Mouse (Mus musculus): ENCODE results near the gene Trabd. TPM values are rescaled to one million over a fixed set of nuclear protein-coding genes. Genes with fewer than 3 reads are reported as not detected.

Trabd gene
- total RNA-seq, 2 experiments from 2014 or later, result 5.4 to 10.4 TPM

DNA sequence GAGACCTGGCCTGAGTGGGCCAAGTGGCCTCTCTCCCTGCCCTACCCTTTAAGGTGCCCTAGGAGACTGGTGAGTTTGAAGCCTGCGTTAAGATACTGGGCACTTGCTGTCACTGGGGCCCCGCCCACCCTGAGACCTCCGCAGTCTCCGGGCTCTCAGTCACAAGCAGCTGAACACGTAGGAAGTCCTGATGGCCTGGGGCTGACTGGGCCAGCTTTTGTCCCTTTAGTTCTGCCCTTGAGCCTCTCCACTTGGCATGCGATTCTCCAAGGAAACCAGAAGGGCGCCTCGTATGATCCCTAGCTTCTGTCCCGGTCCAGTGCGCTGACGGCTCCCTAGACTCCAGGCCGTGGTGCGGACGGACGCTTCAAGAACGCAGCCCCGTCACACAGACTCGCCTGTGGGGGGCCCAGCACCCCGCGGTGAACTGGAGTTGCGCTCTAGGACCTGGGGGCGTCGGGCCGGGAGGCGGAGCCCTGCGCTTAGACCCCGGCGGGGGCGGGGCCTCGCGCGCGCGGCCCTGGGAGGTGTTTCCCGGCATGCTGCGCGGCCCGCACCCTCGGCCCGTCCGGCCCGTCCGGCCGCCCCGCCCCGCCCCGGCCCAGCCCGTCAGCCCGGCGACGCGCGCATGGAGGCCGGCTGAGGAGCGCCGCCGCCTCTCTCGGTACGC lies 689 bp downstream of the Trabd start:
- peak; percentile 73 for ATAC-seq (replicated peaks; ENCODE audit: low FRiP score, poor library complexity, severe bottlenecking)

DNA sequence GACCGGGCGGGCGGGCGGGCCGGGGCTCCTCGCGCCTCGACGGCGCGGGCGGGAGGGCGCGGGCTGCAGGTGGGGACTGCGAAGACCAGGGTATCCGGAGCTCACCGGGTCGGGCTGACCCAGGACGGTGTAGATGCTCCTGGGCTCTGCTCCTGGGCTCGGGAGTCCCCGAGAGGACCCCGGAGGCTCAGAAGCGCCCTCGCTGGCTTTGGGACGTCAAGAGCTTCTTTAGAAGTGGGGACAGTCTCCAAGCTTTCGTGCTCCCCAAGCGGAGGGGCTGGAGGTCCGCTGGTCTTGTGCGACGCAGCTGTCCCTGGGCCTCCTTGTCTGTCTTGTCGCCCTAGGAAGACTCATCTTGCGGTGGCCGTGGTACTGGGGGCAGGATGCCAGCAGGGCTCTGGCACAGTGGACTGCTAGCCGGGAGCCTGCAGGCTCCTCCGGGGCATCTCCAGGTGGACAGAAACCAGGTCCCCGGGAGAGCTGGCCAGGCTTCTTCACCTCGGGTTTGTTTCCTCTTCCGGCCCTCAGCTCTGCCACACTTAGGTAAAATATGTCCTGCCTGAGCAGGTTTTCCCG lies 1.3 kb downstream of the Trabd start:
- ATAC-seq (replicated peaks; ENCODE audit: low FRiP score, poor library complexity, severe bottlenecking), result peak; percentile 30; the same call in 1 of the 2 replicates

DNA sequence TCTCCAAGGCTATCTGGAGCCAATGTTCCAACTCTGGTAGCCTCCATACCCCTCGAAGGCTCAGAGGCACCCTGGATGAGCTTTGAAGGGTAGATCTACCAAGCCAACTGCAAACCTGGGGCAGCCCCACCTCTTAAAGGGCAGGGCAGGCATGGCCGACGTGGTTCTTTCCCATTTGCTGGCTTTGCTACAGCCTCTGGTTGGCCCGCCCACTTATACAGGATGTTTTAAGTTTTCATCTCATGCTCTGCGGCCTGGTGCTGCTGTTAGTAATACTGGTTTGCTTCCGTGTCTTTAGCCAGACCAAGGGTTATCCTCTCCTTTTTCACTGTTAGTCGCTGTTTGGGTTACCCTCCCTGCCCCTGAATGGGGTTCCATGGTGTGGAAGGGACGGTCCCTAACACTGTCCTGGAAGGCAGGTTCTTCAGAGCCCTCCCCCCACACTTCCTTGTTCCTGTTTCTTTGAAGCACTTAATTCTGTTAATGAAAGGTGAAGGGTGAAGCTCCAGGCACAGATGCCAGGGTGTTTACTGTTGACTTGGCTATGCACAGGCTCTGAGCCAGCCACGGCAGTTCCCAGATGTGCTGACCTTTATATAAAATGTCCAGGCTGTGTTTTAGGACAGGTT lies 3.4 kb downstream of the Trabd start:
- peak; percentile 75 for ATAC-seq (replicated peaks; ENCODE audit: low FRiP score, poor library complexity, severe bottlenecking)

DNA sequence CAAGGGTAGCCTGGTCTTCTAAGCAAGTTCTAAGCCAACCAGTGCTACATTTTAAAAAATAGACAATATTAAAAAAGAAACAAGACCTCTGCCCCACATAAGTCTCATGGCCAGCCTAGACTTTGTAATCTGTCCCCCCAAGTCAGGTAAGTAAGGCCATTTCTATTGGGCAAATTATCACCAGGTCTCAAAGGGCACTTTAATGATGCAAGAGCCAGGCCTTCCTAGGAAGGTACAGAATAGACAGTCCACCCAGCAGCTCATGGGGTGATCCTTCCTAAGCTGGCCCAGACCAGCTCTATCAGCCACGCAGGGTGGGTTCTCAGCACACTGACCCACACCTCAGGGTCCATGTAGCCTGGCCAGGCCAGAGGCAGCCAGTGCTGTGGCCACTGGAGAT lies 9.0 kb downstream of the Trabd start:
- ATAC-seq (replicated peaks; ENCODE audit: low FRiP score, poor library complexity, severe bottlenecking), result no peak

- ATAC-seq (replicated peaks; ENCODE audit: low FRiP score, poor library complexity, severe bottlenecking), result no peak
Observed at GRCm38 (mm10) chr15:89084826-89085225, 9.9 kb downstream of the Trabd start.

DNA sequence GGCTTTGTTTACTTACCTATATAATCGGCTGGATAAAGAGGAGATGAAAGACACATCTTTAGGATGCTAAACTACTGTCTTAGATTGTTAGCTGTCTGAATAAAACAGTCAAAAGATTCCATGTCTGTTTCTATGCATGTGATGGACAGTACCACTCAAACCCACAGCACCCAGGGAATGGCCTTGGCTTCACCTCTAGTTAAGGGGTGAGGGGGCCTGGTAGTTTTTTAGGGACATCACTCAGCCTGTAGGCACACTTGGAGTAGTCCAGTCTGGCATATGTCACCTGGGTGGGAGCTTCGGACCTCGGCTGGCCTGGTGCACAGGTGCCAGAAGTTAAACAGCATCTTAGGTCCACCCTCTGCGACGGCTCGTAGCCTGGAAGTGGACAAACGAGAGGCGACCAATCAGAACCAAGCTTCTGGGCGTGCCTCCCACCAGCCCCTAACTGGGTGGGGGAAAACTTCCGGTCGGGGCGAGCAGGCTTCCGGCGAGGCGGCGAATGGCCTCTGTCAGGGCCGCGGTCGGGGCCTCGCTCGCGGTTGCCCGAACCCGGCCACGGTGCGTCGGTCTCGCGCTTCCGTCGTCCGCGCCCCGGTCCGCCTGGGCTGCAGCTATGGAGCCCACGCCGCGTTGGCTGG lies 13.8 kb downstream of the Trabd start, which contains the start of gene Selenoo:
Gene Selenoo, plus strand, starts transcription at position 478 of the 641 bp plus-strand sequence.
- ATAC-seq (replicated peaks; ENCODE audit: low FRiP score, poor library complexity, severe bottlenecking), result peak; percentile 96

DNA sequence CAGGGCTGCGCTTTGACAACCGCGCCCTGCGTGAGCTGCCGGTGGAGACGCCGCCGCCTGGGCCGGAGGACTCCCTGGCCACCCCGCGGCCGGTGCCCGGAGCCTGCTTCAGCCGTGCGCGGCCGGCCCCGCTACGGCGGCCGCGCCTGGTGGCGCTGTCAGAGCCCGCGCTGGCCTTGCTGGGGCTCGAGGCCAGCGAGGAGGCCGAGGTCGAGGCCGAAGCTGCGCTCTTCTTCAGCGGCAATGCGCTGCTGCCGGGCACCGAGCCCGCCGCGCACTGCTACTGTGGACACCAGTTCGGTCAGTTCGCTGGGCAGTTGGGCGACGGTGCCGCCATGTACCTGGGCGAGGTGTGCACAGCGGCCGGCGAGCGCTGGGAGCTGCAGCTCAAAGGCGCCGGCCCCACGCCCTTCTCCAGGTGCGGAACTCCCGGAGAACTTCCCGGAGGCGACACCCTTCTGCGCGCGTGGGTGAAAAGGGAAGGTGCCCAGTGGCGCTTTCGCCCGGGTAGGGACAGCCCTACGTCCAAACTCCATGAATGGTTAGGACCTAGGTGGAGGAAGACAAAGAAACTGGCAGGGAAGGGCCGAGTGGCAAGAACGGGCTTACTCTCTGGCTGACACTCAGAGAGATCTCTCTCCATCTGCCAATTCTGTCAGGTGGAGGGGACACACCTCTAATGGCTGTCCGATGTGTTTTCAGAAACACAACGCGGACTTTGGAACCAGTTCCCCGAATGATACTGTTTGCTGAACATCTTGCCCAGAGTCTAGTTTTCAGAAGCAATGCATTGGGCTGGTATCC lies 14.5 kb downstream of the Trabd start:
- ATAC-seq (replicated peaks; ENCODE audit: low FRiP score, poor library complexity, severe bottlenecking), result peak; percentile 51

DNA sequence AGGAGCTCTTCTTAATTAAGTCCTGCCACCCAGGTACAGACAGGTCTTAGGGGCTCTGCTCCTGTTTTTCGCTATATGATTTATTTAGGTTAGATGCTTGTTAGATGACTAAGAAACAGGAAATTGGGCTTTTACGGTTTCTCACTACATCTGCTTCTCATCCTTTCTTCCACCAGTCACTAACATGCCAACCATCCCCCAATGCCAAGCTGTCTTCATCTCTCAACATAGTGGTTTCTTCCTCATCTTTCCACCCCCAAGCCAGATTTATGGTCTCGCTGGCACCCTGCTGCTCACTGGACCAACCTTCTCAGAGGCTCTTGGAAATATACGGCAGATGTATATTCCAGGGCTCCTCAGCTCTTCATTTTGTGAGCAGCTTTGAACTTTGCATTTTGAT lies 15.7 kb downstream of the Trabd start:
- ATAC-seq (replicated peaks; ENCODE audit: low FRiP score, poor library complexity, severe bottlenecking), result no peak

DNA sequence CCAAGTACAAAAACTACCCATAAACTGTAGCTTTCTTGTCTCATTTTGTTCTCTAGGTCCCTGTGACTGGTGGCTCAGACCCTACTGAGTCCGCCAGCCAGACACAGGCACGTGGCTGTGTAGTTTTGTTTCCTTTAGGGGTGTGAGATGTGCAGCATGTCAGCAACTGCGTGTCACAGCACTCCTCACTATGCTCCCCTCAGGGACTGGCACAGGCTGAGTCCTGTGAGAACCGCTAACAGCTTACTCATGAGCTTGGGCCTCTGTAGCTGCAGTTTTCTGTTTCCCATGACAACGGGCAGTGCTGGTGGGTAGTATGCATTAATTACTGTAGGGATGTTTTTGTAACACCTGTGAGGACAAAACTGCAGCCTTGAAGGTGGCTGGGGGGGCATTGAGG lies 17.3 kb downstream of the Trabd start:
- no peak for ATAC-seq (replicated peaks; ENCODE audit: low FRiP score, poor library complexity, severe bottlenecking)

DNA sequence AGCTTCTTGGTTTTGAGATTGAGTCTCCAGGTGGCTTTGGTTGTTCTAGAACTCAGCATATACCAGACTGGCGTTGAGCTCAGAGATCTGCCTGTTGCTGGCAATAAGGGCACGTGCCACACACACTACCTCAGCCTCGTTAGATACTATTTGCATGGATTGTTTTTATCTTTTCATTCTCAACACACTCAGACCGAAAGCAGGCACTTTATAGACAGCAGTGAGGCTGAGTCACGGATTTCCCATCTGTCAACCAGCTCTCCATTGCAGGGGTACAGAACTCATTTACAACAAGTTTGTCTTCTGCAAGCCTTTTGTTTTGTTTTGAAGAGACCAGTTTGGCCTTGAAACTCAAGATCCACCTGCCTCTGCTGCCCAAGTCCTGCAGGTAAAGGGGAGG lies 22.5 kb downstream of the Trabd start:
- no peak for ATAC-seq (replicated peaks; ENCODE audit: low FRiP score, poor library complexity, severe bottlenecking)

- no peak for ATAC-seq (replicated peaks; ENCODE audit: low FRiP score, poor library complexity, severe bottlenecking)
Observed at GRCm38 (mm10) chr15:89098616-89099015, 23.7 kb downstream of the Trabd start.

DNA sequence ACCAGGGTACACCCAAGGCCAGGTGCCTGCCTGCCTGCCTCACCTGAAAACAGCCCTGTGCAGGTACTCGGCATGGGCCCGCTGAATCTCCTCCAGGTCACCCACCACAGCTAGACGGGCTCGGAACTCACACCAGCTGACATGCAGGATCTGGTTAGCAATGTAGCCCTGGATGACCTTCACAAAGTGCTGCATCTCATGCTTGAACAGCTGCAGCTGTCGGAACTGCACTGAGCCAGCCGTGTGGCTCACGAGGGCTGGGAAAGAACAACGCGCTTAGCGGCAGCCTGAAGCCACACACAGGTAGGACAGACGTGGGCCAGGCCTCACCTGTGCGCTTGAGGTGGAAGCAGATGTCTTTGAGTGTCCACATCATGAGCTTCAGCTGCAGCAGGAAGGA lies 25.9 kb downstream of the Trabd start:
- ATAC-seq (replicated peaks; ENCODE audit: low FRiP score, poor library complexity, severe bottlenecking), result no peak

GRCm38 (mm10) chr15:89102646-89103045 lies 27.7 kb downstream of the Trabd start:
- ATAC-seq (replicated peaks; ENCODE audit: low FRiP score, poor library complexity, severe bottlenecking), result no peak

- no peak for ATAC-seq (replicated peaks; ENCODE audit: low FRiP score, poor library complexity, severe bottlenecking)
Observed at GRCm38 (mm10) chr15:89103921-89104320, 29.0 kb downstream of the Trabd start.

DNA sequence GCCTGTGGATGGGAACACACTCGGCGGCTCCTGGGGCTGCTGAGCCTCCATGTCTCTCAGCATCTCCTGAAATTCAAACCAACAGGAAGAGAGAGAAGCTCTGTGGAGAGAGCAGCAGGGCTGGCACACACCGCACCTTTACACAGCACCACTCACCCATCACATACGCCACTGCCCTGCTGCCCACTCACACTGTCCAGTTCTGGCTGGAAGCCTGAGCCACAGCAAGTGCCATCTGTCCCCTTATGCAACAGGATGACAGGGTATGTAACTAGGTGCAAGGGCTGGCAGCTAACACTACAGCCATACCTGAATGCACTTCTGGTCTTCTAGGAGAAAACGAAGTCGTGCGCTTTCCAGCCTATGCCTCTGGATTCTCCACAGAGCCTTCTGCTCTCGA lies 29.5 kb downstream of the Trabd start:
- ATAC-seq (replicated peaks; ENCODE audit: low FRiP score, poor library complexity, severe bottlenecking), result no peak

GRCm38 (mm10) chr15:89106073-89106472 lies 31.1 kb downstream of the Trabd start:
- ATAC-seq (replicated peaks; ENCODE audit: low FRiP score, poor library complexity, severe bottlenecking), result no peak

DNA sequence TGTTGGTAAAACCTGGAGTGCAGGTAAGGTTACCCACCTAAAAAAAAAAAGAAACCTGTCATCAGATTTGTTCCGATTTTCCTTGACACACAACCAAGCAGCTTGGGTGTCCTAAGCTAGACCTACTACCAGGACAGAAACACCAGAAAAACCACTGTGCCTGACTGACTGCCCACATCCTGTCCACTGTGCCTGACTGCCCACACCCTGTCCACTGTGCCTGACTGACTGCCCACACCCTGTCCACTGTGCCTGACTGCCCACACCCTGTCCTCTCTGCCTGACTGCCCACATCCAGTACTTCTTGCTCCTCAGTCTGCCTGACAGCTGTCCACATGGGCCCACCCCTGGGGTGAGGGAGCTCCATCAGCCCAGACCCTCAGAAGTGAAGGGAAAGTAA lies 32.1 kb downstream of the Trabd start:
- ATAC-seq (replicated peaks; ENCODE audit: low FRiP score, poor library complexity, severe bottlenecking), result no peak

DNA sequence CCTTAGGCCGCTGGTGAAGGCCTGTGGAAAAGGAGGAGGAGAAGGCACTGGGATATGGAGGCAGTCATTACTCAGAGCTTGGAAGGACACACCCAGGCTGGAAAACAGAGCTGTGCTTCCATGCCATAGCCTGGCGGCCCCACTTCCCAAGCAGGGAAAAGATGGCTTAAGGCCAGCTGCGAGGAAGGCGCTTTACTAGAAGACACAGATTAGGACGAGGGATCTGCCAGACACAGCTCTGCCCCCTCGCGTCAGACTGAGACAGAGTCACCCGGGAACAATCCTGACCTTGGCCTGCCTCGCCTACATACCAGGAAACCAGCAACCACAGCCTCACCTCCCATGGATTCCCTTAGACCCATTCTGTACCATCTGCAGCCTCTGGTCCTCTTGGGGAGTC lies 35.2 kb downstream of the Trabd start:
- no peak for ATAC-seq (replicated peaks; ENCODE audit: low FRiP score, poor library complexity, severe bottlenecking)

- ATAC-seq (replicated peaks; ENCODE audit: low FRiP score, poor library complexity, severe bottlenecking), result no peak
Observed at GRCm38 (mm10) chr15:89118007-89118406, 43.1 kb downstream of the Trabd start.

Measured in erythroid progenitor cell, adult 5-6 weeks (primary cell).